Mouse (Mus musculus): Measurements from ENCODE around the gene Tmem216.
"Not testable (repeated sequence)": the region's sequence is repeated elsewhere in the genome, so short reads cannot be mapped to it uniquely, and the experiment has no call there.

Gene Tmem216

GRCm38 (mm10) chr19:10576690-10577561 is 20.9 kb upstream of the Tmem216 start, which contains the start of the genes Cyb561a3 and Tmem138:
TSS of gene Cyb561a3 (plus strand) at chr19:10577172.
TSS of gene Tmem138 (minus strand) at chr19:10577362.
- in situ Hi-C loops (cut with MboI; ENCODE audit: unreplicated experiment in 2 of 2): loop anchor here (25.0 kb wide), 2 partner anchors 615 to 640 kb away; no protein-coding TSS in a partner anchor

- in situ Hi-C loops (cut with MboI; ENCODE audit: unreplicated experiment in 2 of 2): no loop called here
Measured at GRCm38 (mm10) chr19:10569627-10570026, 13.6 kb upstream of the Tmem216 start.

- in situ Hi-C loops (cut with MboI; ENCODE audit: unreplicated experiment in 2 of 2): no loop called here
Measured at GRCm38 (mm10) chr19:10565217-10565616, 9.2 kb upstream of the Tmem216 start.

- in situ Hi-C loops (cut with MboI; ENCODE audit: unreplicated experiment in 2 of 2): no loop called here
Measured at GRCm38 (mm10) chr19:10564278-10564677, 8.2 kb upstream of the Tmem216 start.

- in situ Hi-C loops (cut with MboI; ENCODE audit: unreplicated experiment in 2 of 2): no loop called here
Measured at GRCm38 (mm10) chr19:10562351-10562750, 6.3 kb upstream of the Tmem216 start.

- in situ Hi-C loops (cut with MboI; ENCODE audit: unreplicated experiment in 2 of 2): no loop called here
Measured at GRCm38 (mm10) chr19:10561558-10562314, 5.7 kb upstream of the Tmem216 start.

GRCm38 (mm10) chr19:10560108-10560507 is 4.1 kb upstream of the Tmem216 start:
- in situ Hi-C loops (cut with MboI; ENCODE audit: unreplicated experiment in 2 of 2): no loop called here

GRCm38 (mm10) chr19:10557837-10558375 is 1.9 kb upstream of the Tmem216 start:
- in situ Hi-C loops (cut with MboI; ENCODE audit: unreplicated experiment in 2 of 2): not testable (repeated sequence)

GRCm38 (mm10) chr19:10557430-10557829 is 1.4 kb upstream of the Tmem216 start:
- in situ Hi-C loops (cut with MboI; ENCODE audit: unreplicated experiment in 2 of 2): no loop called here

GRCm38 (mm10) chr19:10557001-10557400 is 963 bp upstream of the Tmem216 start:
- in situ Hi-C loops (cut with MboI; ENCODE audit: unreplicated experiment in 2 of 2): no loop called here

- in situ Hi-C loops (cut with MboI; ENCODE audit: unreplicated experiment in 2 of 2): loop anchor here in 1 of 2 experiments (25.0 kb wide), 1 partner anchor 1398 kb away; no protein-coding TSS in a partner anchor
Measured at GRCm38 (mm10) chr19:10539454-10539853, 16.6 kb downstream of the Tmem216 start.

GRCm38 (mm10) chr19:10530082-10530481 is 26.0 kb downstream of the Tmem216 start:
- in situ Hi-C loops (cut with MboI; ENCODE audit: unreplicated experiment in 2 of 2): loop anchor here in 1 of 2 experiments (25.0 kb wide), 1 partner anchor 1407 kb away; no protein-coding TSS in a partner anchor

GRCm38 (mm10) chr19:10525910-10526309 is 30.1 kb downstream of the Tmem216 start, which contains the start of gene Sdhaf2:
TSS of gene Sdhaf2 (minus strand) at chr19:10526142.
- in situ Hi-C loops (cut with MboI; ENCODE audit: unreplicated experiment in 2 of 2): loop anchor here in 1 of 2 experiments (25.0 kb wide), 1 partner anchor 1411 kb away; no protein-coding TSS in a partner anchor

GRCm38 (mm10) chr19:10525106-10525901 is 30.7 kb downstream of the Tmem216 start, which contains the start of gene Cpsf7:
TSS of gene Cpsf7 (plus strand) at chr19:10525266.
- in situ Hi-C loops (cut with MboI; ENCODE audit: unreplicated experiment in 2 of 2): loop anchor here in 1 of 2 experiments (25.0 kb wide), 1 partner anchor 1412 kb away; no protein-coding TSS in a partner anchor

- in situ Hi-C loops (cut with MboI; ENCODE audit: unreplicated experiment in 2 of 2): loop anchor here (25.0 kb wide), 2 partner anchors 88 to 1413 kb away; partner anchors contain the start of genes Ddb1 (in 1 of the 2) and Tkfc (in 1 of the 2)
Measured at GRCm38 (mm10) chr19:10524784-10525105, 31.3 kb downstream of the Tmem216 start.

- in situ Hi-C loops (cut with MboI; ENCODE audit: unreplicated experiment in 2 of 2): loop anchor here in 1 of 2 experiments (25.0 kb wide), 1 partner anchor 89 kb away; the partner anchor contains the start of genes Ddb1 and Tkfc
Measured at GRCm38 (mm10) chr19:10523483-10524080, 32.5 kb downstream of the Tmem216 start.

- in situ Hi-C loops (cut with MboI; ENCODE audit: unreplicated experiment in 2 of 2): loop anchor here in 1 of 2 experiments (25.0 kb wide), 1 partner anchor 90 kb away; the partner anchor contains the start of genes Ddb1 and Tkfc
Measured at GRCm38 (mm10) chr19:10521926-10522325, 34.1 kb downstream of the Tmem216 start.

GRCm38 (mm10) chr19:10520355-10520754 is 35.7 kb downstream of the Tmem216 start:
- in situ Hi-C loops (cut with MboI; ENCODE audit: unreplicated experiment in 2 of 2): loop anchor here in 1 of 2 experiments (25.0 kb wide), 1 partner anchor 92 kb away; the partner anchor contains the start of genes Ddb1 and Tkfc

Data from v-Abl transformed pro-B cells (cell line).